ENCODE assay signal across 8 mouse cellular contexts in genomic region chr12:79022882-79023281, GRCm38 (mm10). TPM values are rescaled to one million over a fixed set of nuclear protein-coding genes. Genes with fewer than 3 reads are reported as not detected.
DNase-seq lines count a peak whose midpoint lies in the region; ATAC-seq and TF ChIP-seq lines count a peak whose summit lies in the region.

No protein-coding gene starts in this region.

- TF ChIP-seq CTCF in cortical plate, adult 2 months (IDR thresholded peaks at IDR 0.05; ENCODE audit: extremely low read depth, insufficient read depth, low read length), result peak; percentile 78
- peak; percentile 86 for TF ChIP-seq CTCF in layer of hippocampus, adult 2 months (conservative IDR thresholded peaks at IDR 0.05)

- H3K27ac ChIP-seq in cortical plate, adult 2 months (ENCODE audit: insufficient read depth, low read length), result no peak overlapping the region
- H3K27ac ChIP-seq in heart, embryonic 15.5 days, result no peak overlapping the region
- H3K27ac ChIP-seq in layer of hippocampus, adult 2 months, result no peak overlapping the region
- no peak overlapping the region for H3K27ac ChIP-seq in stomach, embryonic 15.5 days

- no peak for TF ChIP-seq POLR2A in cortical plate, adult 2 months (IDR thresholded peaks at IDR 0.05; ENCODE audit: extremely low read depth, insufficient read depth, low read length)

- H3K4me1 ChIP-seq in cortical plate, adult 2 months (ENCODE audit: control insufficient read depth, insufficient read depth, low read length), result no peaks in the 10 kb centered on the region
- no peaks in the 10 kb centered on the region for H3K4me1 ChIP-seq in heart, embryonic 15.5 days (replicated peaks)
- no peaks in the 10 kb centered on the region for H3K4me1 ChIP-seq in stomach, embryonic 15.5 days

- no peak overlapping the region for H3K9ac ChIP-seq in heart, embryonic 15.5 days
- H3K9ac ChIP-seq in stomach, embryonic 15.5 days, result no peak overlapping the region

- 10% methylated on average over 3 of the region's 3 CpGs for WGBS in heart, embryonic 15.5 days
- 10% methylated on average over 3 of the region's 3 CpGs for WGBS in stomach, embryonic 15.5 days

- no peak overlapping the region for H3K4me2 ChIP-seq in heart, embryonic 15.5 days
- H3K4me2 ChIP-seq in stomach, embryonic 15.5 days, result no peak overlapping the region

- ATAC-seq in heart, embryonic 15.5 days (replicated peaks; ENCODE audit: insufficient number of reproducible peaks, insufficient read depth, low FRiP score, low read depth), result 0 out of 2 replicates have a peak, but pooled peaks have one; percentile 22
- peak; percentile 73 for ATAC-seq in stomach, embryonic 15.5 days (ENCODE audit: insufficient read depth, low FRiP score, low read depth)

- DNase-seq in adrenal gland, adult (ENCODE audit: inconsistent age in 2 of 2, low spot score in 1 of 2), result peak; percentile 73 to 88
- DNase-seq in adrenal gland, postnatal 4 days (ENCODE audit: low spot score in 2 of 2), result no peak
- DNase-seq in NIH3T3 (ENCODE audit: low read depth), result peak; percentile 77
- peak; percentile 58 to 70 for DNase-seq in layer of hippocampus, adult 2 months (ENCODE audit: low spot score in 2 of 2)
- peak; percentile 67 to 76 for DNase-seq in lung, postnatal 4 days

- peaks cover 16% of the 10 kb centered on the region; the same call in 1 of the 2 replicates for H3K27me3 ChIP-seq in heart, embryonic 15.5 days
- H3K27me3 ChIP-seq in stomach, embryonic 15.5 days (replicated peaks), result no peaks in the 10 kb centered on the region

- no peaks in the 10 kb centered on the region for H3K9me3 ChIP-seq in heart, embryonic 15.5 days (replicated peaks)
- H3K9me3 ChIP-seq in stomach, embryonic 15.5 days, result no peaks in the 10 kb centered on the region

- no peaks in the 10 kb centered on the region for H3K36me3 ChIP-seq in heart, embryonic 15.5 days
- no peaks in the 10 kb centered on the region for H3K36me3 ChIP-seq in stomach, embryonic 15.5 days

- H3K4me3 ChIP-seq in cortical plate, adult 2 months (ENCODE audit: insufficient read depth, low read length), result no peak overlapping the region
- H3K4me3 ChIP-seq in heart, embryonic 15.5 days, result no peak overlapping the region
- no peak overlapping the region for H3K4me3 ChIP-seq in layer of hippocampus, adult 2 months
- no peak overlapping the region for H3K4me3 ChIP-seq in stomach, embryonic 15.5 days (replicated peaks)

RNA-seq across cellular contexts. Expression of gene Plekhh1, which starts 6.1 kb away (rescaled TPM):
- 1 to 10 TPM; 2.7 to 6.7 TPM for total RNA-seq in adrenal gland, postnatal 4 days (2021)
- 19.5 and 22.3 TPM in 2 replicates for polyA plus RNA-seq in cortical plate, adult 2 months (2012; rRNA removed)
- polyA plus RNA-seq in heart, embryonic 15.5 days (2015; fragmentation: Nextera tagmentation; extraction: Ambion mirVana), result 1.9 and 2.2 TPM in 2 replicates
- total RNA-seq in layer of hippocampus, adult 2 months (2021), result 10 to 100 TPM; 15.3 to 16.1 TPM
- polyA plus RNA-seq in stomach, embryonic 15.5 days (2015; fragmentation: Nextera tagmentation; extraction: Ambion mirVana), result 4.9 and 5.5 TPM in 2 replicates

RNA-seq across cellular contexts. Expression of gene Tmem229b, which starts 15.5 kb away (rescaled TPM):
- total RNA-seq in adrenal gland, postnatal 4 days (2021), result 10 to 100 TPM; 18.3 to 19.8 TPM
- 20.9 and 21.5 TPM in 2 replicates for polyA plus RNA-seq in cortical plate, adult 2 months (2012; rRNA removed)
- 1.9 and 6.0 TPM in 2 replicates for polyA plus RNA-seq in heart, embryonic 15.5 days (2015; fragmentation: Nextera tagmentation; extraction: Ambion mirVana)
- total RNA-seq in layer of hippocampus, adult 2 months (2021), result 10 to 100 TPM; 27.2 TPM
- polyA plus RNA-seq in stomach, embryonic 15.5 days (2015; fragmentation: Nextera tagmentation; extraction: Ambion mirVana), result 6.1 and 6.5 TPM in 2 replicates

Comparison
In these comparisons a context has a peak if more than half of its experiments do, and no peak if none do; other contexts are left out.
1. DNase-seq: peak in adrenal gland, adult (2 of 2), NIH3T3 (single experiment), layer of hippocampus, adult 2 months (2 of 2) and lung, postnatal 4 days (2 of 2); none in adrenal gland, postnatal 4 days (0 of 2).